Mouse (Mus musculus): ENCODE results near the gene Nudt2.

Gene Nudt2

GRCm38 (mm10) chr4:41523839-41524238, 58.9 kb downstream of the Nudt2 start:
- no peak for DNase-seq

GRCm38 (mm10) chr4:41524829-41525228, 59.9 kb downstream of the Nudt2 start:
- DNase-seq, result no peak

- DNase-seq, result no peak
These were observed 61.6 kb downstream of the Nudt2 start for GRCm38 (mm10) chr4:41526553-41526952.

GRCm38 (mm10) chr4:41527076-41527475, 62.1 kb downstream of the Nudt2 start:
- DNase-seq, result no peak

GRCm38 (mm10) chr4:41527996-41528395, 63.0 kb downstream of the Nudt2 start:
- no peak for DNase-seq
